Mouse (Mus musculus) right cerebral cortex, postnatal 25 days (tissue): ENCODE data around the gene Notch4.

ENCODE experiments used
- DNase-seq: peaks from one replicate; pipeline ENCODE4 v3.0.0; 2022

Notch4 gene

DNA sequence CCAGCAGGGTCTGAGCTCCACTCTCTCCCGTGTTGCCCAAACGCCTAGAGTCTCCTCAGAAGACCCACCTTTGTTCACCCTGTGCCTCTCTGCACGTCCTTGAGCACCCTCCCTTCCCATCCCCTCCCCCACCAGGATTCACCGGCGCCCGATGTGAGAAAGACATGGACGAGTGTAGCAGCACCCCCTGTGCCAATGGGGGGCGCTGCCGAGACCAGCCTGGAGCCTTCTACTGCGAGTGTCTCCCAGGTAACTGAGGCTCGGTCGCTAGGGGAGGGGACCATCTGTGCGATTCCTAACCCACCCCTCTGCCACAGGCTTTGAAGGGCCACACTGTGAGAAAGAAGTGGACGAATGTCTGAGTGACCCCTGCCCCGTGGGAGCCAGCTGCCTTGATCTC lies 8.3 kb downstream of the Notch4 start:
- DNase-seq: no peak

DNA sequence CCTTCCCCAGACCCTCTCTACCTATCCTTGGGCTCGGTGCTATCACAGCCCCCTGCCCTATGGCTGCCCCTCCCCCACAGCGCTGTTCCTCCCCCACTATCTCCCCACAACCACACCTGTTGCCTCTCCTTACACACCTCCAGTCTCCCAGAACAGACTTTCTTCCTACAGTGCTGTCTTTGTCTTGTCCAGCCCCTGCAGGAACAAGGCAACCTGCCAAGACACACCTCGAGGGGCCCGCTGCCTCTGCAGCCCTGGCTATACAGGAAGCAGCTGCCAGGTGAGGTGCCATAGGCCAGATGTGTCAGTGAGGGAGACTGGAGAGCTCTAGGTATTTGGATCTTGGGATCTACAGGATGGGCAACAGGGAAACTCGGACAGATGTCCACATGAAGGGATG lies 12.5 kb downstream of the Notch4 start:
- DNase-seq: no peak

DNA sequence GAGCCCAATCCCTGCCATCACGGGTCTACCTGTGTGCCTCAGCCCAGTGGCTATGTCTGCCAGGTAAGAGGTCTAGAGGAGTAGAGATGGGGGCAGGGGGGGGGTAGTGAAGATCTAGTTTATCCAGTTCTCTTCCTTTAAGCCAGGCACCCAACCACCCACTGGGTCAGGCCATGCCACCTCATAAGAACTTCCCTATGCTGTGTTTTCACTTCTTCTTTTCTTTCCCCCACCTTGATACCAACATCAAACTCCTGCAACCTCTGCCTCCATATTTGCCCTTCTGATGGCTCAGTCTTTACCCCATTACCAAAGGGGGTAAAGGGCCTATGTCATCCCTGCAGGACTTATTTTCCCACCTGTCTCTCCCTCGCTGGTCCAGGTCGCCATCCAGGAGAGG lies 14.0 kb downstream of the Notch4 start:
- DNase-seq: no peak

DNA sequence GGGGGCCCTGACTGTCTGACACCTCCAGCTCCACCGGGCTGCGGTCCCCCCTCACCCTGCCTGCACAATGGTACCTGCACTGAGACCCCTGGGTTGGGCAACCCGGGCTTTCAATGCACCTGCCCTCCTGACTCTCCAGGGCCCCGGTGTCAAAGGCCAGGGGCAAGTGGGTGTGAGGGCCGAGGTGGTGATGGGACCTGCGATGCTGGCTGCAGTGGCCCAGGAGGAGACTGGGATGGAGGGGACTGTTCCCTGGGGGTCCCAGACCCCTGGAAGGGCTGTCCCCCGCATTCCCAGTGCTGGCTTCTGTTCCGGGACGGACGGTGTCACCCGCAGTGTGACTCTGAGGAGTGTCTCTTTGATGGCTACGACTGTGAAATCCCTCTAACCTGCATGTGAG lies 18.5 kb downstream of the Notch4 start:
- no peak for DNase-seq

DNA sequence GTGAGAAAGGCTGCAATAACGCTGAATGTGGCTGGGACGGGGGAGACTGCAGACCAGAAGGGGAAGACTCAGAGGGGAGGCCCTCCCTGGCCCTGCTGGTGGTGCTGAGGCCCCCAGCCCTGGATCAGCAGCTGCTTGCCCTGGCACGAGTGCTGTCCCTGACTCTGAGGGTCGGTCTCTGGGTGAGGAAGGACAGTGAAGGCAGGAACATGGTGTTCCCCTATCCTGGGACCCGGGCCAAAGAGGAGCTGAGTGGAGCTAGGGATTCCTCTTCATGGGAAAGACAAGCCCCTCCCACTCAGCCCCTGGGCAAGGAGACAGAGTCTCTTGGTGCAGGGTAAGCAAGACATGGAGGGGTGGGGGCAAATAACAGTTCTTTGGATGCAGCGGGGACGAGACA lies 19.3 kb downstream of the Notch4 start:
- DNase-seq: no peak

GRCm38 (mm10) chr17:34583819-34584218 lies 19.8 kb downstream of the Notch4 start:
- DNase-seq: no peak

DNA sequence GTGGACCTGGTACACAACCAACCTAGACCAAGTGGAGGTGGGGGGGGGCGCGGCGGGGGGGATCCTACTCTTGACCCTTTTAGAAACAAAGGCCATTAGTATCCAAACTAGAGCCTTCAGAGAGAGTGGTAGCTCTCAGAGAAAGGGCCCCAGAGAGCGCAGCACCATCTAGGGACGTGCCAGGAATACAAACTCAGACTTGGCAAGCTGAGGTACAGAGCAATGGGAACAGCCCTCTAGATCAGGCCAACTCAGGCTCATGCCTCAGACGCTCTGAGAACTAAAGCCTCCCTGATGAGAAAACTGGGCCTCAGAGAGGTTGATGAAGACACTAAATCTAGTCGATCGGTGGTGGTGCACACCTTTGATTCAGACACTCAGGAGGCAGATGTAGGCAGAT lies 21.1 kb downstream of the Notch4 start:
- no peak for DNase-seq

- DNase-seq: no peak
Measured at GRCm38 (mm10) chr17:34585877-34586771, 22.1 kb downstream of the Notch4 start.

DNA sequence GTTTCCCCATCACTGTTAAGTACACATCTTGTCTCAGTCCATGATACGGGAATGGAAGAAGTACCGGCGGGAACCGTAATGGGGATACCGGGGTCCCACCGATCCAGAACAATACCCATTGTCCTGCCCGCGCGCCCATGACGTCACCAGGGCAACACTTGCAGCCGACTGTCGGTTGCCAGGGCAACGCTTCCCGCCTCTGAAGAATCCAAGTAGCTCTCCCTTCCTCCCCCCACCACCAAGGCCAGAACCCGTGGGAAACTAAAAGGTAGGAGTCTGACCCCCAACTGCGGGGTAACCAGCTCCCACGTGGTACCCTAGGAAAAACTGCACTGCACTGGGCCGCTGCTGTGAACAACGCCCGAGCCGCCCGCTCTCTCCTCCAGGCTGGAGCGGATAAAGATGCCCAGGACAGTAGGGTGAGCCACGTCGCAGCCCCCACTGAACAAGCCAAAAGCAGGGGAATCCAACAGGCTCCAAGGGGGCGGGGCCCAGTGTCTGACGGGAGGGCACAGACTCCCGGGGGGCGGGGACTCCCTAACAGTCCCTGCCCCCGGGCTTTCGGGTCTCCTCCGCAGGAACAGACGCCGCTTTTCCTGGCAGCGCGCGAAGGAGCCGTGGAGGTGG lies 22.8 kb downstream of the Notch4 start:
- peak; percentile 86 for DNase-seq

GRCm38 (mm10) chr17:34587423-34587811 lies 23.3 kb downstream of the Notch4 start:
- DNase-seq: peak; percentile 100

DNA sequence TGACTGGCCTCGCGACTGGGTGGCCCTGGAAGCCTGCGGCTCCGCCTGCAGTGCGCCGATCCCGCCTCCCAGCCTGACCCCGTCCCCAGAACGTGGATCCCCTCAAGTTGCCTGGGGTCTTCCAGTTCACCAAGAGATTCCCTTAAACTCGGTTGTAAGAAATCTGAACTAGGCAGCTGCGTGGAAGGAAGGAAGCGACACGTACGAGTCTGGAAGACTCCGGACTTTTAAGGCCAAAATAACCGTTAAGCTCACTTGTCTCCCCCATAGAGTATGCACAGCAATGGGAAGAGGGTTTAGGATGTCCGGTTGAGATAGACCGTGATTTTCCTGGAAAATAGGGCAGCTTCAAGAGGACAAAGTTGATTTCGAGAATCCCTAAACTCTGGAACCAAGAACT lies 23.7 kb downstream of the Notch4 start:
- DNase-seq: no peak

DNA sequence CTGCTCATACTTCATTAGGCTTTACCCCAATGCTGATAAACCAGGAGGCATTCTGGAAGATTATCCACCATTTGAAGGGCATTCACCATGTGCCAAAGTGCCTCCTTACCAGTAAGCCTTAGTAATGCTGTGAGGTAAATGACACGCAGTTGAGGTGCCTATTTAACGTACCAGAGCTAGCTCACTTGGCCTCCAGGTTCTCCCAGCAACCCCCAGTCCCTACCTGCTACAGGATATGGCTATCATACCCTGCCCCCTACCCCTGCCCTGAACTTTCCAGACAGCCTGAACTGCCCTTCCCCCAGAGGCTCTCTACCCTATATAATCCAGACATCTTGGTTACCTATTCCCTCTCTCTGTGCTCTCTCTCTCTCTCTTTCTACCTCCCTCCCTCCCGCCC lies 24.7 kb downstream of the Notch4 start:
- no peak for DNase-seq

- DNase-seq: no peak
Measured at GRCm38 (mm10) chr17:34589206-34589605, 25.1 kb downstream of the Notch4 start.

- DNase-seq: no peak
Measured at GRCm38 (mm10) chr17:34589681-34590101, 25.6 kb downstream of the Notch4 start, which contains the start of gene Gpsm3. TSS of gene Gpsm3 (plus strand) at chr17:34589806.

GRCm38 (mm10) chr17:34590154-34590987 lies 26.3 kb downstream of the Notch4 start:
- no peak for DNase-seq

DNA sequence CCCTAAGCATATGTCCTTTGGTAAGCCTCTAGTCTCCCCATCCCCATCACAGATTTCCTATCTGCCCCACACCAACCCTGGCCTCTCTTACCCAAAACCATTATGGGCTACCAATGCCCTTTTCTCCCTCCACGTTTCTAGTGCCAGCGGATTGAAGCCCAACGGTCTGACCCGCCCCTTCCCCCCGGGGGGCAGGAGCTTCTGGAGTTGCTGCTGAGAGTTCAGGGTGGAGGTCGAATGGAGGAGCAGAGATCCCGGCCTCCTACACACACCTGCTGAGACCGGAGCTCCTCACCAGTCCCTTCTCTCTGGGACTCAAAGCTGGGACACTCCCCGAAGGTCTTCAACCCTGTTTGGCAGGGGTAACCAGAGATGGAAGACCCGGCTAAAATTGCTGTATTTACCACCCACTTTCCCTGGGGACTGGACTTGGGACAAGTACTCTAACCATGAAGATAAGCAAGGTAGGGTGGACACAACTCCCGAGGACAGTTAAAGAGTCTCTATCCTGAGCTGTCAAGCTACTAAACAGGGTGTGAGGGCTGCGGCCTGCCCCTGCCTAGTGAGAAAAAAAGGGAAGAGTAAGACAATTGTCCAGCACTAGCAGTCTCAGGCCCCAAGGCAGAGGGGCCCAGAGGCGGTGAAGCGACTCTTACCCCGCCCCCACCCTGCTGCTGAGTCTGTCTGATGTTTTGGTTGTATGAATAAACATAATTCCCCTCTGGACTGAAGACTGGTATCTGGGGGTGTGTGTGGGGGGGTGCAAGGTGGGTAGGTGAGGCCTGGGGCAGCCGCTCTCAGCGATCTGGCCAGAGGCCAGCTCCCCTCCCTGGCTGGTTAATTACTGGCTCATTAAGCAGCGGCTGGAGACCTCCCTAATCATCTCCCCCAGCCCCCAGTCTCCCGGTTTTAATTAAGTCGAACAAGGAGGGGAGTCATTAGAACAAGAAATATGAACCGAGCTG lies 27.2 kb downstream of the Notch4 start, which contains the start of gene Pbx2:
Pbx2 (plus strand) TSS at position 238 of the 965 bp plus-strand sequence.
- DNase-seq: no peak

DNA sequence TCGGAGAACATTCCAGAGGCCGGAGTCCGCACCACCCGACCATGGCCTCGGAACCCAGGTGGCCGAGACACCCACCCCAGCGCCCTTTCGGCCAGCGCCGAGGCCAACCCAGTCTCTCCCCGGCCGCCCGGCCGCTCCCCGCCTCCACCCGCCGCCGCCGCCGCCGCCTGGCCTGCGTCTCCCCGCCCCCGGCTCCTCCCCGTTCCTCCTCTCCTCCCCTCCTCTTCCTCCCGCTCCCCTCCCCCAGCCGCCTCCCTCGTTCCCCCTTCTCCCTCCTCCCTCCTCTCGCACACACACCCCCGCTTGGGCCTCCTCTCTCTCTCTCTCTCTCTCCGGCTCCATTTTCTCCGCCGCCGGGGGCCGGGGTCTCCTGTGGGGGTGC lies 27.9 kb downstream of the Notch4 start:
- DNase-seq: peak; percentile 83

- DNase-seq: no peak
Measured at GRCm38 (mm10) chr17:34592581-34593549, 28.8 kb downstream of the Notch4 start.

- no peak for DNase-seq
Measured at GRCm38 (mm10) chr17:34593752-34594525, 29.9 kb downstream of the Notch4 start.

DNA sequence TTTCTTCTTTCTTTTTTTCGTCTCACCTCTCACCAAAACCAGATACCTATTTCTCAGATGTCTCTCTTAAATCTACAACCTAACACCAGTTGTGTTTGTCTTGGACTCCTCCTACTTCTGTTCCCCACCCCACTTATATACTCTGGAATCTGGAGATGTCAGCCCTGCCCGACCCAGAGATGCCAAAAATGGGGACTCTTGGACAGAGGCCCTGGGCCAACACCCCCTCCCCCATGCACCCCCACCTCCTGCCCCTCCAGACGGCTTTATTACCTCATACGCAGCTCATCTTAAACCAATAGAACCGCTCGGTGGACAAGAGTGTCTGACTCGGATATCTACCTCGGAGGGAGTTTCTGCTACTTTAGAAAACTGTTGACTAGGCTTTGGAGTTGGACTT lies 32.0 kb downstream of the Notch4 start:
- DNase-seq: no peak
